Mouse (Mus musculus) activated CD4-positive, CD25-positive, alpha-beta regulatory T cell (primary cell): ENCODE results near the gene Ddt. TPM values are rescaled to one million over a fixed set of nuclear protein-coding genes. Genes with fewer than 3 reads are reported as not detected.

Source experiments
- polyA plus RNA-seq, 2 experiments: library from polyadenylated mRNA; unstranded; fragments of 100-300 nt; shearing (Covaris generic); gene quantifications; one replicate each; pipeline ENCODE4 v1.2.1; 2017

Ddt gene
- 10 to 100 TPM; 66.1 to 82.0 TPM for polyA plus RNA-seq

GRCm38 (mm10) chr10:75772795-75773664 is at the start of gene Ddt:
TSS of gene Ddt (minus strand) at chr10:75773414.

GRCm38 (mm10) chr10:75822443-75822842 is 49.2 kb upstream of the Ddt start, which contains the start of gene Gstt4:
TSS of gene Gstt4 (minus strand) at chr10:75822543.

GRCm38 (mm10) chr10:75798176-75798696 is 25.0 kb upstream of the Ddt start, which contains the start of gene Gstt1:
TSS of gene Gstt1 (minus strand) at chr10:75798584.

GRCm38 (mm10) chr10:75780769-75781578 is 7.8 kb upstream of the Ddt start, which contains the start of the genes Gm20441 and Gstt3:
TSS of gene Gm20441 (minus strand) at chr10:75780954.
TSS of gene Gstt3 (minus strand) at chr10:75781414.

GRCm38 (mm10) chr10:75763682-75764518 is 9.3 kb downstream of the Ddt start, which contains the start of gene Cabin1:
TSS of gene Cabin1 (minus strand) at chr10:75764341.

Other genes starting within 250 kb of the Ddt start
- gene Lrrc75b, start 213.1 kb downstream of the Ddt start, polyA plus RNA-seq: under 1 TPM in 1 of 2 experiments, not detected in 1; 0.47 TPM
- 1 to 10 TPM; 3.3 to 5.7 TPM for gene Ggt1, start 211.8 kb downstream of the Ddt start, polyA plus RNA-seq
- gene Ggt5, start 184.1 kb downstream of the Ddt start, polyA plus RNA-seq: 1 to 10 TPM in 1 of 2 experiments, under 1 TPM in 1; 0.29 to 9.0 TPM
- 10 to 100 TPM in 1 of 2 experiments, 1 to 10 TPM in 1; 8.5 to 14.4 TPM for gene Susd2, start 129.4 kb downstream of the Ddt start, polyA plus RNA-seq
- 10 to 100 TPM; 33.3 to 46.4 TPM for gene Cabin1, start 9.1 kb downstream of the Ddt start, polyA plus RNA-seq
- not detected for gene Gm20441, start 7.5 kb upstream of the Ddt start, polyA plus RNA-seq
- gene Gstt3, start 8.0 kb upstream of the Ddt start, polyA plus RNA-seq: 1 to 10 TPM; 2.9 to 7.2 TPM
- 1 to 10 TPM in 1 of 2 experiments, under 1 TPM in 1; 0.25 to 1.1 TPM for gene Gstt1, start 25.2 kb upstream of the Ddt start, polyA plus RNA-seq
- not detected for gene Gstt4, start 49.1 kb upstream of the Ddt start, polyA plus RNA-seq
- gene Gstt2, start 64.0 kb upstream of the Ddt start, polyA plus RNA-seq: 10 to 100 TPM; 58.4 to 77.2 TPM
- 100 to 1,000 TPM; 507 to 833 TPM for gene Mif, start 86.8 kb upstream of the Ddt start, polyA plus RNA-seq
- 1 to 10 TPM; 2.0 to 6.9 TPM for gene Derl3, start 120.0 kb upstream of the Ddt start, polyA plus RNA-seq
- gene Smarcb1, start 148.2 kb upstream of the Ddt start, polyA plus RNA-seq: 100 to 1,000 TPM in 1 of 2 experiments, 10 to 100 TPM in 1; 96.0 to 119 TPM
- 100 to 1,000 TPM in 1 of 2 experiments, 10 to 100 TPM in 1; 95.9 to 159 TPM for gene Chchd10, start 159.7 kb upstream of the Ddt start, polyA plus RNA-seq
- 10 to 100 TPM in 1 of 2 experiments, 1 to 10 TPM in 1; 6.7 to 10.7 TPM for gene Mmp11, start 163.1 kb upstream of the Ddt start, polyA plus RNA-seq
- not detected for gene Gm867, start 167.3 kb upstream of the Ddt start, polyA plus RNA-seq
- gene Vpreb3, start 169.6 kb upstream of the Ddt start, polyA plus RNA-seq: 1 to 10 TPM; 1.1 to 1.7 TPM
- gene Gm5134, start 181.1 kb upstream of the Ddt start, polyA plus RNA-seq: 1 to 10 TPM in 1 of 2 experiments, under 1 TPM in 1; 0.65 to 1.2 TPM